Mouse (Mus musculus) myocyte (in vitro differentiated cells): Measurements from ENCODE around the gene Ces1e.
"Not testable (repeated sequence)": the region's sequence is repeated elsewhere in the genome, so short reads cannot be mapped to it uniquely, and the experiment has no call there.

Experiments used
- CEBPB ChIP-seq: IDR thresholded peaks from 2 replicates; pipeline ENCODE4 v1.6.1; 2011; ENCODE audit warnings: mild to moderate bottlenecking, moderate library complexity; ENCODE audit not compliant: poor library complexity, insufficient read depth, severe bottlenecking
- E2F4 ChIP-seq: IDR thresholded peaks from one replicate; pipeline ENCODE4 v1.6.1; 2011; ENCODE audit warnings: mild to moderate bottlenecking, control low read depth, moderate library complexity; ENCODE audit not compliant: insufficient read depth
- MAX ChIP-seq: IDR thresholded peaks from one replicate; pipeline ENCODE4 v1.6.1; 2011; ENCODE audit warnings: low read depth, mild to moderate bottlenecking, control low read depth
- MYOD1 ChIP-seq, 3 experiments: IDR thresholded peaks; one replicate each; pipeline ENCODE4 v1.6.1; 2011; ENCODE audit warnings: control low read depth in 2 of 3, low read depth in 2 of 3, mild to moderate bottlenecking in 2 of 3, moderate library complexity in 1 of 3; ENCODE audit not compliant: insufficient read length in 2 of 3, control insufficient read depth in 1 of 3
- POLR2A ChIP-seq: IDR thresholded peaks from one replicate; pipeline ENCODE4 v1.6.1; 2011; ENCODE audit warnings: low read depth, mild to moderate bottlenecking, control low read depth, moderate library complexity; ENCODE audit not compliant: insufficient read length
- POLR2AphosphoS2 ChIP-seq: IDR thresholded peaks from one replicate; pipeline ENCODE4 v1.6.1; 2011; ENCODE audit warnings: low read depth, control low read depth; ENCODE audit not compliant: insufficient read length
- REST ChIP-seq: IDR thresholded peaks from one replicate; pipeline ENCODE4 v1.6.1; 2011; ENCODE audit warnings: mild to moderate bottlenecking, control low read depth, moderate library complexity; ENCODE audit not compliant: insufficient read depth, insufficient read length
- USF1 ChIP-seq: IDR thresholded peaks from one replicate; pipeline ENCODE4 v1.6.1; 2011; ENCODE audit warnings: low read depth, mild to moderate bottlenecking, control low read depth, moderate library complexity

- TF ChIP-seq E2F4; POLR2A; MAX; REST; CEBPB; POLR2AphosphoS2; MYOD1 (IDR thresholded peaks at IDR 0.05; ENCODE audit: control insufficient read depth in 1 of 3, insufficient read length in 2 of 3, low read depth in 2 of 3); USF1: not testable (repeated sequence)
These were observed 30.3 kb downstream of the Ces1e start for GRCm38 (mm10) chr8:93199146-93199545.
